Mouse (Mus musculus): ENCODE results near the gene Naa16.

Gene Naa16

GRCm38 (mm10) chr14:79291629-79292028 is 98.9 kb downstream of the Naa16 start:
- Histone ChIP-seq H3K4me1 (replicated peaks; ENCODE audit: low read depth, low read length) (peaks cover 13% of the 10 kb centered on the region), H3K36me3 (ENCODE audit: insufficient read depth, low read length) (no peaks in the 10 kb centered on the region), H3K9me3 (ENCODE audit: low read length) (no peaks in the 10 kb centered on the region), H3K27me3 (ENCODE audit: insufficient read depth, low read length) (no peaks in the 10 kb centered on the region), H3K4me3 (replicated peaks; ENCODE audit: low read length) (no peak overlapping the region)
- TF ChIP-seq POU5F1 (IDR thresholded peaks at IDR 0.05; ENCODE audit: borderline replicate concordance, low read length): no peak
- no peak for TF ChIP-seq CTCF (conservative IDR thresholded peaks at IDR 0.05; ENCODE audit: low read length)
- TF ChIP-seq NANOG (IDR thresholded peaks at IDR 0.05; ENCODE audit: borderline replicate concordance, low read length): no peak

DNA sequence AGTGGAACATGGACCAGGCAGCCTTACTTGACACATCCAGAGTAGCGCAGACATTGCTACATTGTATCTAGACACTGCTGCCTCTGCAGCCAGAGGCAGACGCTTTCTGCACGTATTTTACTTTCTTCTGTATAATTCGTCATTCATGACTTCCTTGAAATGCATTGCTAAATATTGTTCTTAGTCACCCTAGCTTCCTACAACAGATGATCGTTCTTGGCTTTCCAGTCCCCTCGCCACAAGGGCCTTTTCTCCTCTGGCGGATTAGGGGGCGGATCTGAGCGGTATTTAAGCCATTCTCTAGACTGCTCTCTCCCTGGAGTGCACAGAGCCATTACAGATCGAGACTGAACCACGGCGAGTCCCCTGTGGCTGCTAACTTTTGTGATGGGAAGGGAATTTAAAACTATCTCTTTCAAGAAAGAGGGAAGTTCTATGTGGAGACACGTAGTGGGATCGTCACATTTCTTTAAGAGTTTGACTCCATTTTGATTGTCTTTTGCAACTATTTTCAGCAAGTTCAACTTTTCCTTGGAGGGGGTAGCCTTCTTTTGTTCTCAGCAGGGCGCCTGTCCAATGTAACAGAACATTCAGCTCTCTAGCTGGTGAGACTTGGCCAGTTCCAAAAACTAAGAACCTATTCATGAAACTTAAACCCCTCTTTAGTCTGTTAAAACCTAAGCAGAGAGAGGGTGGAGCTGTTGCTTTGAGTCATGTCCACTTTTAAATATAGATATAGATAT is 99.7 kb downstream of the Naa16 start:
- H3K4me1 ChIP-seq (replicated peaks; ENCODE audit: low read depth, low read length): peaks cover 17% of the 10 kb centered on the region
- H3K27me3 ChIP-seq (ENCODE audit: insufficient read depth, low read length): no peaks in the 10 kb centered on the region
- no peaks in the 10 kb centered on the region for H3K36me3 ChIP-seq (ENCODE audit: insufficient read depth, low read length)
- TF ChIP-seq POU5F1 (IDR thresholded peaks at IDR 0.05; ENCODE audit: borderline replicate concordance, low read length) (no peak), NANOG (IDR thresholded peaks at IDR 0.05; ENCODE audit: borderline replicate concordance, low read length) (no peak), CTCF (conservative IDR thresholded peaks at IDR 0.05; ENCODE audit: low read length) (no peak)
- no peak overlapping the region for H3K4me3 ChIP-seq (replicated peaks; ENCODE audit: low read length)
- H3K9me3 ChIP-seq (ENCODE audit: low read length): no peaks in the 10 kb centered on the region

DNA sequence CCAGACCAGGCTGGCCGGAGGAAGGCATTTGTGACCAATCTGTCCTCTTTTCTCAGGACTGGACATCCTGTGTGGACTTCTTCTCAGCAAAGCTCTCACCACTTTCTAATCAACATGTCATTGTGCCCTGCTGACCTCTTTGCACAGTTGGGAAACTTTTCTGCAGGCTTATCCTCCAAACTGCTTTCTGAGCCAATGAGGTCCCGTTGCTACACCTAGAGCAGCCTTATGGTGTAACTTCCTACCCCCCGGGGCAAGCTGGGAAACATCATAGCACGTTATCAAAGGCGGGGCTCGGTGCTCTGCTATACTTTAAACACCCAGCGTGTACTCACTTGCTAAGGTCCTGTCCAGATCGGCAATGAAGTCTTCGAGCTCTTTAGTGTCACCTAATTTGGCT is 100.7 kb downstream of the Naa16 start:
- Histone ChIP-seq H3K4me3 (replicated peaks; ENCODE audit: low read length) (no peak overlapping the region), H3K4me1 (replicated peaks; ENCODE audit: low read depth, low read length) (peaks cover 27% of the 10 kb centered on the region), H3K9me3 (ENCODE audit: low read length) (no peaks in the 10 kb centered on the region), H3K27me3 (ENCODE audit: insufficient read depth, low read length) (no peaks in the 10 kb centered on the region), H3K36me3 (ENCODE audit: insufficient read depth, low read length) (no peaks in the 10 kb centered on the region)
- TF ChIP-seq POU5F1 (IDR thresholded peaks at IDR 0.05; ENCODE audit: borderline replicate concordance, low read length): no peak
- TF ChIP-seq CTCF (conservative IDR thresholded peaks at IDR 0.05; ENCODE audit: low read length): no peak
- no peak for TF ChIP-seq NANOG (IDR thresholded peaks at IDR 0.05; ENCODE audit: borderline replicate concordance, low read length)

GRCm38 (mm10) chr14:79288280-79288679 is 102.3 kb downstream of the Naa16 start:
- H3K36me3 ChIP-seq (ENCODE audit: insufficient read depth, low read length): no peaks in the 10 kb centered on the region
- H3K4me1 ChIP-seq (replicated peaks; ENCODE audit: low read depth, low read length): peaks cover 31% of the 10 kb centered on the region
- TF ChIP-seq POU5F1 (IDR thresholded peaks at IDR 0.05; ENCODE audit: borderline replicate concordance, low read length): no peak
- TF ChIP-seq CTCF (conservative IDR thresholded peaks at IDR 0.05; ENCODE audit: low read length): peak; percentile 84
- no peak for TF ChIP-seq NANOG (IDR thresholded peaks at IDR 0.05; ENCODE audit: borderline replicate concordance, low read length)
- no peaks in the 10 kb centered on the region for H3K27me3 ChIP-seq (ENCODE audit: insufficient read depth, low read length)
- H3K4me3 ChIP-seq (replicated peaks; ENCODE audit: low read length): no peak overlapping the region
- peaks cover 4% of the 10 kb centered on the region; the same call in 1 of the 2 replicates for H3K9me3 ChIP-seq (ENCODE audit: low read length)

DNA sequence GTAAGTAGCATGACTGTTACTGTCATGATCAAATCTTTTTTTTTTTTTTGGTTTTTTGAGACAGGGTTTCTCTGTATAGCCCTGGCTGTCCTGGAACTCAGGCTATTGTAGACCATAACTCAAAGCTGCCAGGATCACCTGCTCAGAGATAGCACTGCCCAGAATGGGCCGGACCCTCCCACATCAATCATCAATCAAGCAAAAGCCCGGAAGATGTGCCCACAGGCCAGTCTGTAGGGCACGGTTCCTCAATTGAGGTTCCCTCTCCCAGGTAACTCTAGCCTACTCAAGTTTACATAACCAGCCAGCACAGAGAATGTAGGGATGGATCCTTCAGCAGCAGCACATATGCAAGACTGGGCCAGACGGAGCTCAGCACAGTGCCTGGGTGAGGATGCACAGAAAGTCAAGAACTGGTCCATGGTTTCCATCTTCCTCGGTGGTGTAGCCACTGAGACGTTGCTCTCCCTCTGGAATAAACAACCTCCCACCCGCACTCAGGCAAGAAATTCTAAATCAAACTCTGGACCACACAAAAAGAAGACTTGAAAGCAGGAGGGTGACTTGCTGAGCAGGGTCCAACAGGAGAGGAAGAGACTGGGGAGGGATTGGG is 103.2 kb downstream of the Naa16 start:
- H3K4me3 ChIP-seq (replicated peaks; ENCODE audit: low read length): no peak overlapping the region
- TF ChIP-seq POU5F1 (IDR thresholded peaks at IDR 0.05; ENCODE audit: borderline replicate concordance, low read length) (no peak), NANOG (IDR thresholded peaks at IDR 0.05; ENCODE audit: borderline replicate concordance, low read length) (no peak), CTCF (conservative IDR thresholded peaks at IDR 0.05; ENCODE audit: low read length) (no peak)
- H3K36me3 ChIP-seq (ENCODE audit: insufficient read depth, low read length): no peaks in the 10 kb centered on the region
- peaks cover 5% of the 10 kb centered on the region; the same call in 1 of the 2 replicates for H3K9me3 ChIP-seq (ENCODE audit: low read length)
- no peaks in the 10 kb centered on the region for H3K27me3 ChIP-seq (ENCODE audit: insufficient read depth, low read length)
- H3K4me1 ChIP-seq (replicated peaks; ENCODE audit: low read depth, low read length): peaks cover 25% of the 10 kb centered on the region

DNA sequence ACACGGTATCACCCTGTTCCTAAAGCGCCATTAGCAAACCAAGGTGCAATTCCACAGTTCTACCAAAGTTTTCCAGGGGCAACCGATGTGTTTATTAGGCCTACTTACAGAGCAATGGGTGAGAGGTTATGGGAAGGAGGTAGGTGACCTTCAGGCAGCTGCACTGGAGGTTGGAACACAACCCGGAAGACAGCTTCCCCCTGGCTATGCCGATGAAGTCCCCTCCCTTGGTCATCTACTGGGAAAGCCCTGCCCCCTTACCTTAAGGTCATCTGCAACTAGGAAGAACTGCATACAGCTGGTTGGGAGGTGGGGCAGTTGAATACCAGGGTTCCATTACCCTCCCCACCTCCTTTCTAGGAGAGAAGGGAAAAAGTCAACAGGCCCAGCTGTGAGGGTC is 105.0 kb downstream of the Naa16 start:
- Histone ChIP-seq H3K4me3 (replicated peaks; ENCODE audit: low read length) (no peak overlapping the region), H3K27me3 (ENCODE audit: insufficient read depth, low read length) (no peaks in the 10 kb centered on the region), H3K4me1 (replicated peaks; ENCODE audit: low read depth, low read length) (peaks cover 21% of the 10 kb centered on the region), H3K9me3 (ENCODE audit: low read length) (peaks cover 5% of the 10 kb centered on the region; the same call in 1 of the 2 replicates), H3K36me3 (ENCODE audit: insufficient read depth, low read length) (no peaks in the 10 kb centered on the region)
- TF ChIP-seq POU5F1 (IDR thresholded peaks at IDR 0.05; ENCODE audit: borderline replicate concordance, low read length) (no peak), CTCF (conservative IDR thresholded peaks at IDR 0.05; ENCODE audit: low read length) (no peak), NANOG (IDR thresholded peaks at IDR 0.05; ENCODE audit: borderline replicate concordance, low read length) (no peak)

GRCm38 (mm10) chr14:79284616-79285015 is 106.0 kb downstream of the Naa16 start:
- H3K27me3 ChIP-seq (ENCODE audit: insufficient read depth, low read length): no peaks in the 10 kb centered on the region
- TF ChIP-seq CTCF (conservative IDR thresholded peaks at IDR 0.05; ENCODE audit: low read length) (no peak), NANOG (IDR thresholded peaks at IDR 0.05; ENCODE audit: borderline replicate concordance, low read length) (no peak), POU5F1 (IDR thresholded peaks at IDR 0.05; ENCODE audit: borderline replicate concordance, low read length) (no peak)
- H3K4me1 ChIP-seq (replicated peaks; ENCODE audit: low read depth, low read length): peaks cover 22% of the 10 kb centered on the region
- peaks cover 5% of the 10 kb centered on the region; the same call in 1 of the 2 replicates for H3K9me3 ChIP-seq (ENCODE audit: low read length)
- H3K4me3 ChIP-seq (replicated peaks; ENCODE audit: low read length): no peak overlapping the region
- H3K36me3 ChIP-seq (ENCODE audit: insufficient read depth, low read length): no peaks in the 10 kb centered on the region

- H3K9me3 ChIP-seq (ENCODE audit: low read length): peaks cover 5% of the 10 kb centered on the region; the same call in 1 of the 2 replicates
Observed at GRCm38 (mm10) chr14:79283952-79284351, 106.6 kb downstream of the Naa16 start.

More at GRCm38 (mm10) chr14:79283952-79284351, 106.6 kb downstream of the Naa16 start:
- peaks cover 29% of the 10 kb centered on the region for H3K4me1 ChIP-seq (replicated peaks; ENCODE audit: low read depth, low read length)
- no peaks in the 10 kb centered on the region for H3K27me3 ChIP-seq (ENCODE audit: insufficient read depth, low read length)
- no peak overlapping the region for H3K4me3 ChIP-seq (replicated peaks; ENCODE audit: low read length)
- no peak for TF ChIP-seq CTCF (conservative IDR thresholded peaks at IDR 0.05; ENCODE audit: low read length)
- TF ChIP-seq NANOG (IDR thresholded peaks at IDR 0.05; ENCODE audit: borderline replicate concordance, low read length): no peak
- no peak for TF ChIP-seq POU5F1 (IDR thresholded peaks at IDR 0.05; ENCODE audit: borderline replicate concordance, low read length)
- H3K36me3 ChIP-seq (ENCODE audit: insufficient read depth, low read length): no peaks in the 10 kb centered on the region

Data from E14TG2a.4 (cell line).